Mouse (Mus musculus): ENCODE measurements around the gene L3mbtl4. TPM values are rescaled to one million over a fixed set of nuclear protein-coding genes. Genes with fewer than 3 reads are reported as not detected.

Gene L3mbtl4
- polyA plus RNA-seq, 1 experiment from 2014 or later = not detected

DNA sequence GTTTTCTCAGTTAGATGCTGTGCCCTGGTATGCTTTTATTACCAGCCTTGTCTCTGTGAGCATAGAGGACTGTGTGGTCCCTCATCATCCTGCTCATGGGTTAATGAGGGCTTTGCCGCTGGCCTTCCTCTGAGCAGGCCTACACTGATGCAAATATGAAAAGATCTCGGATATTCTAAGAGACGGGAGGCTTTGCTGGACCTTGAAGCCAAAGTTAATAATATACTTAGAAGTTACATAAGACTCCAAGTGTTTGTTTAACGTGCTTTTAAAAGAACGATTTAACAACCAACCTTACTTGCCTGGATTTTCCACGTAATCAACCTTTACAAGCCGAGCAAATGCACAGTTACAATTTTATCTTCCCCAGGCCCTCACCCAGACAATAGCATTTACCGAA, 15.1 kb downstream of the L3mbtl4 start:
- no peak overlapping the region for H3K27ac ChIP-seq
- H3K4me1 ChIP-seq (replicated peaks) = no peaks in the 10 kb centered on the region
- 80% methylated on average over 8 of the region's 8 CpGs for WGBS
- H3K36me3 ChIP-seq = no peaks in the 10 kb centered on the region
- H3K9ac ChIP-seq = no peak overlapping the region
- no peaks in the 10 kb centered on the region for H3K27me3 ChIP-seq
- no peak for ATAC-seq (replicated peaks; ENCODE audit: insufficient number of reproducible peaks, insufficient read depth, low FRiP score, low read depth)
- H3K4me2 ChIP-seq = no peak overlapping the region
- H3K4me3 ChIP-seq = no peak overlapping the region
- no peaks in the 10 kb centered on the region for H3K9me3 ChIP-seq (replicated peaks)

DNA sequence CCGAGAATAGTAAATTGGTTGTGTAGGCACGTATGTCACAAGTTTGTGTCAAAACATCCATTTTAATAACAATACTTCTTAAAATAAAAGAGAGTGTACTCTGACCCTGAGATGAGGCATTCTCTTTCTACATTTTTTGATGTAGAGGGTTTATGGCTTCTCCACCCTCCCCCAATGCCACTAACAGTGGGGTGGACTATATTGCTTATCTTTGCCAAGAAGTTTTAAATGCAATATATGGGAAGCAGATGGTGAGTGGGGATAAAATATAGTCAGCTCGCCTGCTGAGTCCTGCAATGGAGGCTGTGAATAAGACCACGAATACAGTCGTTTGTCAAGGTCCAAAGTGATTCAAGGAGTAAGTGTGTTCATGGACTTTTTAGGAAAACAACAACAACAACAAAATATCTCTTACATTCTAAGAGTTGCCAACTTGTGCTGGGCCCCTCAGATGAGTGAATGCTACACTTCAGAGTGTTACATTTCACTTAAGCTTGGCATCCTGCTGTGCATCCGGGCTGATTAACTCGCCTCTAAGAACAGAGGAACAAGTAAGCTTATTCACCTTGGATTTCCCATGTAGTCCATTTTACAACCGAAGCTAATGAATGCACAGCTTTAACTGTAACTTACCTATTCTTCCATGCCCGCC, 18.2 kb downstream of the L3mbtl4 start:
- no peaks in the 10 kb centered on the region for H3K9me3 ChIP-seq (replicated peaks)
- no peaks in the 10 kb centered on the region for H3K36me3 ChIP-seq
- H3K27me3 ChIP-seq = no peaks in the 10 kb centered on the region
- ATAC-seq (replicated peaks; ENCODE audit: insufficient number of reproducible peaks, insufficient read depth, low FRiP score, low read depth) = no peak
- no peak overlapping the region for H3K9ac ChIP-seq
- no peaks in the 10 kb centered on the region for H3K4me1 ChIP-seq (replicated peaks)
- no peak overlapping the region for H3K4me2 ChIP-seq
- no peak overlapping the region for H3K4me3 ChIP-seq
- WGBS = 62% methylated on average over 9 of the region's 9 CpGs
- H3K27ac ChIP-seq = no peak overlapping the region

DNA sequence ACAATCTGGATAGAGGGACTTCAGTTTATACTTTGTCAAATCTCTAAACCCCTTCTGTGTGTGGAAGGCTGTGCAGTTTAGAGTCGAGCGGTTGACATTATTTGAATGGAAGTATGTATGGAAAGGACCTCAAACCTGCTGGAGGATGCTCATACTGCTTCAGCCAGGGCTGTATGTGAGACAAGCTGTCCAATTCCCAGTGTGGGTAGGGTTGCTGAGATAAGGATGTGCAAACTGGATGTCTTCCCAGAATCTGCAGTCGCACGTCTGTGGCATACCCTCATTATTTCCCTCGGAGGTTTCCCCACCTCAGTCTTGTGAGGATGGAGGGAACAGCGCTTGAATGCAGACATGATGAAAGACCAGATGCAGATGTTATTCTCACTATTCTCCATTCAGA, 34.8 kb downstream of the L3mbtl4 start:
- no peak for ATAC-seq (replicated peaks; ENCODE audit: insufficient number of reproducible peaks, insufficient read depth, low FRiP score, low read depth)
- Histone ChIP-seq H3K4me3 (no peak overlapping the region), H3K9ac (no peak overlapping the region), H3K4me1 (replicated peaks) (no peaks in the 10 kb centered on the region), H3K4me2 (no peak overlapping the region), H3K27ac (no peak overlapping the region), H3K9me3 (replicated peaks) (no peaks in the 10 kb centered on the region), H3K36me3 (no peaks in the 10 kb centered on the region), H3K27me3 (no peaks in the 10 kb centered on the region)
- WGBS = 64% methylated on average over 6 of the region's 6 CpGs

- Histone ChIP-seq H3K27ac (no peak overlapping the region), H3K4me2 (no peak overlapping the region), H3K9ac (no peak overlapping the region), H3K36me3 (no peaks in the 10 kb centered on the region), H3K4me1 (replicated peaks) (no peaks in the 10 kb centered on the region), H3K4me3 (no peak overlapping the region), H3K9me3 (replicated peaks) (no peaks in the 10 kb centered on the region), H3K27me3 (no peaks in the 10 kb centered on the region)
- no peak for ATAC-seq (replicated peaks; ENCODE audit: insufficient number of reproducible peaks, insufficient read depth, low FRiP score, low read depth)
- WGBS = 82% methylated on average over 5 of the region's 5 CpGs
Measured at GRCm38 (mm10) chr17:68312286-68312927, 38.8 kb downstream of the L3mbtl4 start.

DNA sequence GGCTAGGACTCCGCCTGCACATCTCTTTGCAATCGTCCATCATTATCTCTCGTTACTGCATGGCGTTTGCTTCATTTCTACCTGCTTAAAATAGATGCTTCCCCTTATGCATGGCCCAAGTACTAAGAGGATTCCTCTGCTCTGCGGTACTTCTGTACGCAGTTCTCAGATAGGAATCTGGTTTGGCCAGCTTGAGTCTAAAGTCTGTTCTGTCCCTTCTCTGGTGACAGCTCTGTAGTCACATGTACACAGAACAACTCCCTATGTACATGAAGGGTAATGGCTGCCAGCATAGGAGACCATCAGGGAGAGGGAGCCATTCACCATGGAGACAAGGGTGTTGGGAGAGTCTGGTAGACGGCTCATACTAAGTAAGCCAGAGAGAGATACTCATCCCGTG, 47.3 kb downstream of the L3mbtl4 start:
- H3K9ac ChIP-seq = no peak overlapping the region
- no peaks in the 10 kb centered on the region for H3K4me1 ChIP-seq (replicated peaks)
- no peak overlapping the region for H3K27ac ChIP-seq
- no peaks in the 10 kb centered on the region for H3K9me3 ChIP-seq (replicated peaks)
- H3K36me3 ChIP-seq = no peaks in the 10 kb centered on the region
- WGBS = 58% methylated on average over 8 of the region's 8 CpGs
- no peaks in the 10 kb centered on the region for H3K27me3 ChIP-seq
- ATAC-seq (replicated peaks; ENCODE audit: insufficient number of reproducible peaks, insufficient read depth, low FRiP score, low read depth) = no peak
- H3K4me3 ChIP-seq = no peak overlapping the region
- H3K4me2 ChIP-seq = no peak overlapping the region

DNA sequence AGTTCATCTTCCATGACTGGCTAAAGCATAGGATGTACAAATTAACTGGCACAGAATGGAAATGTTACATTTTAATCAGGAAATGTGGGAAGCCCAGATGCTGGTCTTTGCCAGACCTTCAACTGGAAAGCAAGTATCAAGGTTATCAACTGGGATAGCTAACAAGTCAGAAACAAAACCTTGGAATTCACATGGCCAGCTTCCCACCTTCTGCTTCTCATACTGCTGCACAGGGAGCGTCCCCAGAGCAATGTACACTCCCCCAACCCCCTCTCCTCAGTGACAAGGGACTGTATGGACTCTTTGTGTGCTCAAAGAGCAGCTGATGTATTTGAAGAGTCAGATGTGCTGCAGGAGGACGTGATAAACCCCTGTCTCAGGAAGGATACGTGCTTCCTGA, 49.0 kb downstream of the L3mbtl4 start:
- H3K36me3 ChIP-seq = no peaks in the 10 kb centered on the region
- no peak overlapping the region for H3K4me3 ChIP-seq
- no peak overlapping the region for H3K27ac ChIP-seq
- WGBS = 33% methylated on average over 3 of the region's 3 CpGs
- H3K9ac ChIP-seq = no peak overlapping the region
- H3K4me1 ChIP-seq (replicated peaks) = no peaks in the 10 kb centered on the region
- H3K9me3 ChIP-seq (replicated peaks) = no peaks in the 10 kb centered on the region
- no peaks in the 10 kb centered on the region for H3K27me3 ChIP-seq
- no peak overlapping the region for H3K4me2 ChIP-seq
- no peak for ATAC-seq (replicated peaks; ENCODE audit: insufficient number of reproducible peaks, insufficient read depth, low FRiP score, low read depth)

DNA sequence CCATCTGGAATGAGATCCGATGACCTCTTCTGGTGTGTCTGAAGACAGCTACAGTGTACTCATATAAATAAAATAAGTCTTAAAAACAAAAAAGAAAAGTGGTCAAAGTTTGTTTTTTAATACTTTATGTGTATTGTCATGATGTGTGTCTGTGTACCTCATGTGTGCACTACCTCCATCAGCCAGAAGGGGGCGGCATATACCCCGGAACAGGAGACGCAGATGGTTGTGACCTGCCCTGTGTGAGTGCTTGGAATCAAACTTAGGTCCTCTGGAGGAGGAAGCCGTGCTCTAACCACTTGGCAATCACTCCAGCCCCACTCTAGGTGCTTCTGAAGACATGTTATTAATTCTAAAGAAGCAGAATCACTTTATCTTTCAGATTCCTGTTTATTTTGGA, 58.6 kb downstream of the L3mbtl4 start:
- Histone ChIP-seq H3K9ac (no peak overlapping the region), H3K27ac (no peak overlapping the region), H3K4me3 (no peak overlapping the region), H3K4me1 (replicated peaks) (no peaks in the 10 kb centered on the region), H3K4me2 (no peak overlapping the region), H3K9me3 (replicated peaks) (no peaks in the 10 kb centered on the region), H3K27me3 (no peaks in the 10 kb centered on the region), H3K36me3 (no peaks in the 10 kb centered on the region)
- 82% methylated on average over 5 of the region's 5 CpGs for WGBS
- ATAC-seq (replicated peaks; ENCODE audit: insufficient number of reproducible peaks, insufficient read depth, low FRiP score, low read depth) = no peak

DNA sequence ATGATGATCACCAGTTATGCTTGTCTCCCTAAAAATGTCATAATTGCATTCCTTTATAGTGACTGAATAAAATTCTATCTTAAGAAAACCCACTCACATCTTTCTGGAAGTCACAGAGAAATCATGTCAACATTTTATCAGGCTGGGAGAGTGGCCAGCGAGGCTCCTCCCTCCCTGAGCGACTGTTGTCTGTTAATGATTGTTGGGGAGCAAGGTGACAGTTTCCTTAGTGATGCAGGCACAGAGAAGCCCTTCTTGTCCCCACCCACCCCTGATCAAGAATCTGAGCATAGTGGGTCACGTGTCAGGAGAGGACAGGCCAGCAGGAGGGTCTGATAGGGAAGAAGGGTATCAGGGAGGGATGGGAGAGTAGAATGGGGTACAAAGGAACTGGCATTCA, 59.8 kb downstream of the L3mbtl4 start:
- H3K9ac ChIP-seq = no peak overlapping the region
- H3K27ac ChIP-seq = no peak overlapping the region
- H3K36me3 ChIP-seq = no peaks in the 10 kb centered on the region
- no peak overlapping the region for H3K4me2 ChIP-seq
- 43% methylated on average over 3 of the region's 3 CpGs for WGBS
- H3K4me3 ChIP-seq = no peak overlapping the region
- no peak for ATAC-seq (replicated peaks; ENCODE audit: insufficient number of reproducible peaks, insufficient read depth, low FRiP score, low read depth)
- no peaks in the 10 kb centered on the region for H3K27me3 ChIP-seq
- no peaks in the 10 kb centered on the region for H3K9me3 ChIP-seq (replicated peaks)
- H3K4me1 ChIP-seq (replicated peaks) = no peaks in the 10 kb centered on the region

DNA sequence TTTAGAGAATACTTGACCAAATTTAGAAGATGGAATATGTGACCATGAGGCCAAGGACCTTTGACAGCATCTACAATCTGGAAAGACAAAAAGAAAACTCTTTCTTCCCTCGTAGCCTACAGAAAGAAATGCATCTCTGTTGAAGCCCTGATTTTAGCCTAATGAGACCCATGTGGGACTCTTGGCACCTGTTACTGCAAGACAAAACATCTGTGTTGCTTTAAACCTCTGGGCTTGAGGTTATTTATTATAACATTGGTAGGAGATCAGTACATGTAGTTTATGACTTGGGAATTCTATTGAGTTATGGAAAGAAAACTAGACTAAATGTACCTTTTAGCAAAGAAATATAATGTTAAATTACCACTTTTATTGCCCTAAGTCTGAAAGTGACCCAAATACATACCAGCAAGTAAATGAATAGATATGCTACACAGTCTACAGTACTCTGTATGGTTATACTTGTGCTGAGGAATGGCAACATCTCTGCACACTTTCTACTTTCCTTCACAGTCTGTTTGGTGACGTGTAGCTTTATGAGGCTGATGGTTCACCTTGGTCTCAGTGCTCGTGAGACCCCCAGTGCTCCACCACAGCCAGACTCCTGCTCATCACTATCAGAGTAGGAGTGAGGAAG, 65.4 kb downstream of the L3mbtl4 start:
- Histone ChIP-seq H3K4me2 (no peak overlapping the region), H3K27me3 (no peaks in the 10 kb centered on the region), H3K27ac (no peak overlapping the region), H3K4me1 (replicated peaks) (no peaks in the 10 kb centered on the region), H3K4me3 (no peak overlapping the region), H3K36me3 (no peaks in the 10 kb centered on the region), H3K9ac (no peak overlapping the region), H3K9me3 (replicated peaks) (no peaks in the 10 kb centered on the region)
- ATAC-seq (replicated peaks; ENCODE audit: insufficient number of reproducible peaks, insufficient read depth, low FRiP score, low read depth) = no peak
- whole genome bisulfite sequencing = 63% methylated on average over 3 of the region's 3 CpGs

DNA sequence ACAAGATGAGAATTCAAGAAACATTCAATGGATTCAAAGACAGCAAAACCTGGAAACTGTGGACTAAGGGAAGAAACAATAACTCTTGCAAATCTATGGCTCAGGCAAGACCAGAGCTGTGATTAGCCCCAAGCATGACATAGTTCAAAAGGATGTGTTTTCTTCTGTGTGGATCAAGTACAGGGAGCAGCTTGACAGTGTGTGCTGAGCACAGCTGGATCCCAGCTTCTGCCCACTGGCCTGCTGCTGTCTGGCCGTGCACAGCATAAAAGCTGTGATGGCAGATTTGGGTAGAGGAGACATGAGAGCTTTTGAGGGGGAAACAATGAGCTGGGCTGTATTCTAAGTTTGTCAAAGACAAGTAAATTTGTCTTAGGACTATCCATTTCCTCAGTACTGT, 84.1 kb downstream of the L3mbtl4 start:
- H3K36me3 ChIP-seq = no peaks in the 10 kb centered on the region
- WGBS = 68% methylated on average over 1 of the region's 1 CpGs

DNA sequence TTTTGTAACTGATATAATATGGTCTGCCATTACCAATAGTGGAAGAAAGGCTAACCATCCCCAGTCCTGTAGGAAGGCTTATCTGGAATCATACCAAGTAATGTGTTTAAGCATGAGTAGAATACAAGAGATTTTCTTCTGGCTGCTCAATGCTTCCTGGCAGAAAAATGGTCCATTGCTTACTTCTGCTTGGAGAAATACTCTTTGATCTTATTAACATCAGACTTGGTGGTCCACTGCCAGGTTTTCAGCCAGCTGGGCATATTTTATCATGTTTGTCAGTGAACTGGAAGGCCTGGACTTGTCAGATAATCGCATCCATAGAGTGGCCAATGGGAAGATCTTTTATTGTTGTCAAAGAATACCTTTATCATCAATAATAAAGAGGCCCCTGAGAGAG, 97.5 kb downstream of the L3mbtl4 start:
- no peak for ATAC-seq (replicated peaks; ENCODE audit: insufficient number of reproducible peaks, insufficient read depth, low FRiP score, low read depth)
- H3K9me3 ChIP-seq (replicated peaks) = no peaks in the 10 kb centered on the region
- H3K4me3 ChIP-seq = no peak overlapping the region
- no peak overlapping the region for H3K4me2 ChIP-seq
- no peaks in the 10 kb centered on the region for H3K4me1 ChIP-seq (replicated peaks)
- H3K36me3 ChIP-seq = no peaks in the 10 kb centered on the region
- H3K27ac ChIP-seq = no peak overlapping the region
- 77% methylated on average over 1 of the region's 1 CpGs for WGBS
- no peak overlapping the region for H3K9ac ChIP-seq
- no peaks in the 10 kb centered on the region for H3K27me3 ChIP-seq

More for the DNA sequence above, 84.1 kb downstream of the L3mbtl4 start:
- H3K4me1 ChIP-seq (replicated peaks) = no peaks in the 10 kb centered on the region
- H3K27me3 ChIP-seq = no peaks in the 10 kb centered on the region
- H3K27ac ChIP-seq = no peak overlapping the region
- H3K9me3 ChIP-seq (replicated peaks) = no peaks in the 10 kb centered on the region
- H3K9ac ChIP-seq = no peak overlapping the region
- no peak overlapping the region for H3K4me2 ChIP-seq
- H3K4me3 ChIP-seq = no peak overlapping the region
- no peak for ATAC-seq (replicated peaks; ENCODE audit: insufficient number of reproducible peaks, insufficient read depth, low FRiP score, low read depth)

DNA sequence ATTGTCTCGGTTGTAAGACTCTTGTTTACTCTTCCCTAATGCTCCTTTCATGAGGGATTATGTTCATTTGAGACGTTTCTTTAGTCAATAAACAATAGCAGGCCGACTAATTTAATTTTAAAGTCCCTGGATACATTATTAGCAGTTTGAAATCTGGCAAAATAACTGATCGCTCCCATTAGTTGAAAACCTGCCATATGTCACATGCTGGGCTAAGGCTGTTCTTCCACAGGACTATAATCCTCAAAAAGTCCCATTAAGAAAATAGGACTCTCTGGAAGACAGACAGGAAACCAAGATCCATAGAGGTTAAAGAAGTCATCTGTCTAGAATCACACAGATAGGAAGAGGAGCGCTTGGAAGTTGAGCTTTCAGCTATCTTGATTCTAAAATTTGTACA, 114.9 kb downstream of the L3mbtl4 start:
- H3K4me2 ChIP-seq = no peak overlapping the region
- H3K36me3 ChIP-seq = no peaks in the 10 kb centered on the region
- H3K27ac ChIP-seq = no peak overlapping the region
- no peak for ATAC-seq (replicated peaks; ENCODE audit: insufficient number of reproducible peaks, insufficient read depth, low FRiP score, low read depth)
- H3K27me3 ChIP-seq = no peaks in the 10 kb centered on the region
- no peak overlapping the region for H3K4me3 ChIP-seq
- H3K9me3 ChIP-seq (replicated peaks) = no peaks in the 10 kb centered on the region
- H3K4me1 ChIP-seq (replicated peaks) = no peaks in the 10 kb centered on the region
- no peak overlapping the region for H3K9ac ChIP-seq
- 69% methylated on average over 5 of the region's 5 CpGs for WGBS

Measured in heart, embryonic 15.5 days (tissue).